Mouse (Mus musculus): Measurements from ENCODE around the gene Cacna1f. TPM values are rescaled to one million over a fixed set of nuclear protein-coding genes. Genes with fewer than 3 reads are reported as not detected.

Gene Cacna1f
- total RNA-seq, 1 experiment from 2014 or later, result not detected

- no peak for ATAC-seq (replicated peaks in 1 of 2; ENCODE audit: insufficient read depth in 1 of 2, low FRiP score in 2 of 2, low TSS enrichment in 1 of 2, low read depth in 1 of 2, poor library complexity in 2 of 2, severe bottlenecking in 2 of 2)
These were observed 57.9 kb downstream of the Cacna1f start for GRCm38 (mm10) chrX:7664791-7665190.

- ATAC-seq (replicated peaks in 1 of 2; ENCODE audit: insufficient read depth in 1 of 2, low FRiP score in 2 of 2, low TSS enrichment in 1 of 2, low read depth in 1 of 2, poor library complexity in 2 of 2, severe bottlenecking in 2 of 2), result no peak
These were observed 59.0 kb downstream of the Cacna1f start for GRCm38 (mm10) chrX:7665739-7666502.

- ATAC-seq (replicated peaks in 1 of 2; ENCODE audit: insufficient read depth in 1 of 2, low FRiP score in 2 of 2, low TSS enrichment in 1 of 2, low read depth in 1 of 2, poor library complexity in 2 of 2, severe bottlenecking in 2 of 2), result peak; percentile 42 to 61
These were observed 63.6 kb downstream of the Cacna1f start for GRCm38 (mm10) chrX:7670390-7670881.

- 0 out of 4 replicates have a peak, but pooled peaks have one; percentile 15 to 19 for ATAC-seq (replicated peaks in 1 of 2; ENCODE audit: insufficient read depth in 1 of 2, low FRiP score in 2 of 2, low TSS enrichment in 1 of 2, low read depth in 1 of 2, poor library complexity in 2 of 2, severe bottlenecking in 2 of 2)
These were observed 64.2 kb downstream of the Cacna1f start, which contains the start of gene Plp2 for GRCm38 (mm10) chrX:7670921-7671623. Gene Plp2, minus strand, starts transcription at chrX:7671390.

GRCm38 (mm10) chrX:7672739-7673138, 65.9 kb downstream of the Cacna1f start:
- no peak for ATAC-seq (replicated peaks in 1 of 2; ENCODE audit: insufficient read depth in 1 of 2, low FRiP score in 2 of 2, low TSS enrichment in 1 of 2, low read depth in 1 of 2, poor library complexity in 2 of 2, severe bottlenecking in 2 of 2)

GRCm38 (mm10) chrX:7673578-7674281, 66.8 kb downstream of the Cacna1f start:
- ATAC-seq (replicated peaks in 1 of 2; ENCODE audit: insufficient read depth in 1 of 2, low FRiP score in 2 of 2, low TSS enrichment in 1 of 2, low read depth in 1 of 2, poor library complexity in 2 of 2, severe bottlenecking in 2 of 2), result peak; percentile 60 to 62

GRCm38 (mm10) chrX:7674284-7675000, 67.6 kb downstream of the Cacna1f start:
- no peak for ATAC-seq (replicated peaks in 1 of 2; ENCODE audit: insufficient read depth in 1 of 2, low FRiP score in 2 of 2, low TSS enrichment in 1 of 2, low read depth in 1 of 2, poor library complexity in 2 of 2, severe bottlenecking in 2 of 2)

- no peak for ATAC-seq (replicated peaks in 1 of 2; ENCODE audit: insufficient read depth in 1 of 2, low FRiP score in 2 of 2, low TSS enrichment in 1 of 2, low read depth in 1 of 2, poor library complexity in 2 of 2, severe bottlenecking in 2 of 2)
These were observed 68.1 kb downstream of the Cacna1f start for GRCm38 (mm10) chrX:7675001-7675380.

- ATAC-seq (replicated peaks in 1 of 2; ENCODE audit: insufficient read depth in 1 of 2, low FRiP score in 2 of 2, low TSS enrichment in 1 of 2, low read depth in 1 of 2, poor library complexity in 2 of 2, severe bottlenecking in 2 of 2), result no peak
These were observed 72.1 kb downstream of the Cacna1f start for GRCm38 (mm10) chrX:7678986-7679385.

GRCm38 (mm10) chrX:7679405-7680056, 72.6 kb downstream of the Cacna1f start:
- ATAC-seq (replicated peaks in 1 of 2; ENCODE audit: insufficient read depth in 1 of 2, low FRiP score in 2 of 2, low TSS enrichment in 1 of 2, low read depth in 1 of 2, poor library complexity in 2 of 2, severe bottlenecking in 2 of 2), result peak; percentile 96 to 98

- ATAC-seq (replicated peaks in 1 of 2; ENCODE audit: insufficient read depth in 1 of 2, low FRiP score in 2 of 2, low TSS enrichment in 1 of 2, low read depth in 1 of 2, poor library complexity in 2 of 2, severe bottlenecking in 2 of 2), result peak in 1 of 2 experiments; percentile 21; a peak in 1 of 4 replicates
These were observed 73.2 kb downstream of the Cacna1f start for GRCm38 (mm10) chrX:7680057-7680412.

GRCm38 (mm10) chrX:7680864-7681263, 74.0 kb downstream of the Cacna1f start, which contains the start of gene Magix:
Gene Magix, minus strand, starts transcription at chrX:7681251.
- no peak for ATAC-seq (replicated peaks in 1 of 2; ENCODE audit: insufficient read depth in 1 of 2, low FRiP score in 2 of 2, low TSS enrichment in 1 of 2, low read depth in 1 of 2, poor library complexity in 2 of 2, severe bottlenecking in 2 of 2)

Other genes starting within 250 kb of the Cacna1f start
- gene Usp27x, start 231.3 kb upstream of the Cacna1f start, total RNA-seq (2017), result 1.6 and 2.1 TPM in 2 replicates
- 0.25 and 0.69 TPM in 2 replicates for gene Foxp3, start 33.4 kb upstream of the Cacna1f start, total RNA-seq (2017)
- gene Ppp1r3f, start 32.8 kb upstream of the Cacna1f start, total RNA-seq (2017), result 0.99 and 1.9 TPM in 2 replicates
- 23.2 and 32.1 TPM in 2 replicates for gene Ccdc22, start 1.6 kb upstream of the Cacna1f start, total RNA-seq (2017)
- gene Syp, start 31.4 kb downstream of the Cacna1f start, total RNA-seq (2017), result 0.94 and 1.1 TPM in 2 replicates
- gene Prickle3, start 50.2 kb downstream of the Cacna1f start, total RNA-seq (2017), result 8.3 and 12.4 TPM in 2 replicates
- 79.7 and 95.8 TPM in 2 replicates for gene Plp2, start 64.3 kb downstream of the Cacna1f start, total RNA-seq (2017)
- gene Magix, start 74.2 kb downstream of the Cacna1f start, total RNA-seq (2017), result 0.40 and 0.75 TPM in 2 replicates
- 20.3 and 25.5 TPM in 2 replicates for gene Gpkow, start 90.0 kb downstream of the Cacna1f start, total RNA-seq (2017)
- 31.2 and 46.8 TPM in 2 replicates for gene Wdr45, start 107.2 kb downstream of the Cacna1f start, total RNA-seq (2017)
- gene Gm45208, start 115.2 kb downstream of the Cacna1f start, total RNA-seq (2017), result not detected in 2 replicates
- gene Praf2, start 121.4 kb downstream of the Cacna1f start, total RNA-seq (2017), result 7.0 and 7.1 TPM in 2 replicates
- gene Ccdc120, start 143.8 kb downstream of the Cacna1f start, total RNA-seq (2017), result 1.8 and 2.1 TPM in 2 replicates
- gene Tfe3, start 155.5 kb downstream of the Cacna1f start, total RNA-seq (2017), result 9.6 and 12.4 TPM in 2 replicates
- gene Gripap1, start 182.7 kb downstream of the Cacna1f start, total RNA-seq (2017), result 48.4 TPM in 2 replicates
- 0.63 and 2.1 TPM in 2 replicates for gene Kcnd1, start 215.2 kb downstream of the Cacna1f start, total RNA-seq (2017)
- gene Otud5, start 234.3 kb downstream of the Cacna1f start, total RNA-seq (2017), result 73.7 and 89.4 TPM in 2 replicates

All from hematopoietic stem cell, adult 5-6 weeks (primary cell).